Mouse (Mus musculus): ENCODE measurements around the gene Ndufa13. TPM values are rescaled to one million over a fixed set of nuclear protein-coding genes. Genes with fewer than 3 reads are reported as not detected.

Ndufa13 gene
- total RNA-seq, 1 experiment, result 146 TPM

GRCm38 (mm10) chr8:69867696-69868326, 34.5 kb downstream of the Ndufa13 start:
- Histone ChIP-seq H3K36me3 (ENCODE audit: control insufficient read depth, insufficient read depth, low read length, poor library complexity, severe bottlenecking) (no peaks in the 10 kb centered on the region), H3K9ac (ENCODE audit: insufficient read depth, low read depth, low read length, poor library complexity, severe bottlenecking) (no peak overlapping the region), H3K27ac (ENCODE audit: insufficient read depth, low read depth, low read length, poor library complexity, severe bottlenecking) (no peak overlapping the region), H3K4me3 (ENCODE audit: insufficient read depth in 1 of 2, low read depth in 1 of 2, low read length in 2 of 2, poor library complexity in 1 of 2, severe bottlenecking in 1 of 2) (no peak overlapping the region), H3K4me1 (ENCODE audit: control insufficient read depth in 2 of 2, insufficient read depth in 2 of 2, low read length in 2 of 2, poor library complexity in 1 of 2) (no peaks in the 10 kb centered on the region), H3K9me3 (ENCODE audit: control insufficient read depth, insufficient read depth, low read depth, low read length) (no peaks in the 10 kb centered on the region)
- in situ Hi-C loops (cut with MboI; ENCODE audit: low sequenced_read_pairs in 2 of 2, unreplicated experiment in 2 of 2), result no loop called here
- DNase-seq (ENCODE audit: low read depth, low spot score), result no peak
- TF ChIP-seq MAFK (IDR thresholded peaks at IDR 0.05; ENCODE audit: insufficient read depth, low read depth, low read length) (no peak), ZNF384 (IDR thresholded peaks at IDR 0.05; ENCODE audit: low read depth, low read length) (no peak), ZC3H11A (IDR thresholded peaks at IDR 0.05; ENCODE audit: borderline replicate concordance, low read depth, low read length) (no peak), HCFC1 (IDR thresholded peaks at IDR 0.05; ENCODE audit: borderline replicate concordance, insufficient read depth, low read length) (no peak), CHD2 (IDR thresholded peaks at IDR 0.05; ENCODE audit: low read depth, low read length) (no peak)

DNA sequence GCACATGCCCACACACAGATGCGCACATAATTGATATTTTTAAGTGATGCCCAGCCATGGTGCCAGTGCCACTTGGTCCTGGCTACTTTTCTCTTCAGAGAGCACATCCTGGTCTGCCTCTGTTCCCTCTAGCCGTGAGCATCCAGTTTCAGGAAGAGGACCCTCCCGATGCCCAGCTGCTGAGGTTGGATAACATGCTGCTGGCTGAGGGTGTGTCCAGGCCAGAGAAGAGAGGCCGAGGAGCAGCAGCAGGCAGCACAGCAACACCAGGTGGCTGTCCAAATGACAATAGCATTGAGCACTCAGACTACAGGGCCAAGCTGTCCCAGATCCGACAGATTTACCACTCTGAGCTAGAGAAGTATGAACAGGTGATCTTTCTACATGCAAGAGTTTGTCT, 38.2 kb downstream of the Ndufa13 start:
- Histone ChIP-seq H3K27ac (ENCODE audit: insufficient read depth, low read depth, low read length, poor library complexity, severe bottlenecking) (no peak overlapping the region), H3K9me3 (ENCODE audit: control insufficient read depth, insufficient read depth, low read depth, low read length) (no peaks in the 10 kb centered on the region), H3K4me1 (ENCODE audit: control insufficient read depth in 2 of 2, insufficient read depth in 2 of 2, low read length in 2 of 2, poor library complexity in 1 of 2) (peaks cover 0 to 2% of the 10 kb centered on the region in 2 experiments; a peak in 1 of 4 replicates), H3K36me3 (ENCODE audit: control insufficient read depth, insufficient read depth, low read length, poor library complexity, severe bottlenecking) (no peaks in the 10 kb centered on the region), H3K4me3 (ENCODE audit: insufficient read depth in 1 of 2, low read depth in 1 of 2, low read length in 2 of 2, poor library complexity in 1 of 2, severe bottlenecking in 1 of 2) (no peak overlapping the region), H3K9ac (ENCODE audit: insufficient read depth, low read depth, low read length, poor library complexity, severe bottlenecking) (no peak overlapping the region)
- TF ChIP-seq ZC3H11A (IDR thresholded peaks at IDR 0.05; ENCODE audit: borderline replicate concordance, low read depth, low read length), result no peak
- no peak for TF ChIP-seq ZNF384 (IDR thresholded peaks at IDR 0.05; ENCODE audit: low read depth, low read length)
- TF ChIP-seq HCFC1 (IDR thresholded peaks at IDR 0.05; ENCODE audit: borderline replicate concordance, insufficient read depth, low read length), result no peak
- no peak for TF ChIP-seq CHD2 (IDR thresholded peaks at IDR 0.05; ENCODE audit: low read depth, low read length)
- DNase-seq (ENCODE audit: low read depth, low spot score), result no peak
- in situ Hi-C loops (cut with MboI; ENCODE audit: low sequenced_read_pairs in 2 of 2, unreplicated experiment in 2 of 2), result no loop called here

- Histone ChIP-seq H3K4me1 (ENCODE audit: control insufficient read depth in 2 of 2, insufficient read depth in 2 of 2, low read length in 2 of 2, poor library complexity in 1 of 2) (peaks cover 0 to 2% of the 10 kb centered on the region in 2 experiments; a peak in 1 of 4 replicates), H3K27ac (ENCODE audit: insufficient read depth, low read depth, low read length, poor library complexity, severe bottlenecking) (no peak overlapping the region), H3K4me3 (ENCODE audit: insufficient read depth in 1 of 2, low read depth in 1 of 2, low read length in 2 of 2, poor library complexity in 1 of 2, severe bottlenecking in 1 of 2) (no peak overlapping the region), H3K36me3 (ENCODE audit: control insufficient read depth, insufficient read depth, low read length, poor library complexity, severe bottlenecking) (no peaks in the 10 kb centered on the region), H3K9ac (ENCODE audit: insufficient read depth, low read depth, low read length, poor library complexity, severe bottlenecking) (no peak overlapping the region), H3K9me3 (ENCODE audit: control insufficient read depth, insufficient read depth, low read depth, low read length) (no peaks in the 10 kb centered on the region)
- TF ChIP-seq HCFC1 (IDR thresholded peaks at IDR 0.05; ENCODE audit: borderline replicate concordance, insufficient read depth, low read length) (no peak), ZC3H11A (IDR thresholded peaks at IDR 0.05; ENCODE audit: borderline replicate concordance, low read depth, low read length) (no peak), MAFK (IDR thresholded peaks at IDR 0.05; ENCODE audit: insufficient read depth, low read depth, low read length) (no peak), ZNF384 (IDR thresholded peaks at IDR 0.05; ENCODE audit: low read depth, low read length) (no peak), CHD2 (IDR thresholded peaks at IDR 0.05; ENCODE audit: low read depth, low read length) (no peak)
- in situ Hi-C loops (cut with MboI; ENCODE audit: low sequenced_read_pairs in 2 of 2, unreplicated experiment in 2 of 2), result no loop called here
- no peak for DNase-seq (ENCODE audit: low read depth, low spot score)
Observed at GRCm38 (mm10) chr8:69863387-69864020, 38.9 kb downstream of the Ndufa13 start.

- H3K27ac ChIP-seq (ENCODE audit: insufficient read depth, low read depth, low read length, poor library complexity, severe bottlenecking), result no peak overlapping the region
- in situ Hi-C loops (cut with MboI; ENCODE audit: low sequenced_read_pairs in 2 of 2, unreplicated experiment in 2 of 2), result no loop called here
- H3K9ac ChIP-seq (ENCODE audit: insufficient read depth, low read depth, low read length, poor library complexity, severe bottlenecking), result no peak overlapping the region
- TF ChIP-seq ZNF384 (IDR thresholded peaks at IDR 0.05; ENCODE audit: low read depth, low read length) (no peak), HCFC1 (IDR thresholded peaks at IDR 0.05; ENCODE audit: borderline replicate concordance, insufficient read depth, low read length) (no peak), ZC3H11A (IDR thresholded peaks at IDR 0.05; ENCODE audit: borderline replicate concordance, low read depth, low read length) (no peak), MAFK (IDR thresholded peaks at IDR 0.05; ENCODE audit: insufficient read depth, low read depth, low read length) (no peak), CHD2 (IDR thresholded peaks at IDR 0.05; ENCODE audit: low read depth, low read length) (no peak)
- no peaks in the 10 kb centered on the region for H3K9me3 ChIP-seq (ENCODE audit: control insufficient read depth, insufficient read depth, low read depth, low read length)
- H3K36me3 ChIP-seq (ENCODE audit: control insufficient read depth, insufficient read depth, low read length, poor library complexity, severe bottlenecking), result no peaks in the 10 kb centered on the region
- no peak overlapping the region for H3K4me3 ChIP-seq (ENCODE audit: insufficient read depth in 1 of 2, low read depth in 1 of 2, low read length in 2 of 2, poor library complexity in 1 of 2, severe bottlenecking in 1 of 2)
- DNase-seq (ENCODE audit: low read depth, low spot score), result no peak
- H3K4me1 ChIP-seq (ENCODE audit: control insufficient read depth in 2 of 2, insufficient read depth in 2 of 2, low read length in 2 of 2, poor library complexity in 1 of 2), result peaks cover 0 to 2% of the 10 kb centered on the region in 2 experiments; a peak in 1 of 4 replicates
Observed at GRCm38 (mm10) chr8:69861251-69861650, 41.1 kb downstream of the Ndufa13 start.
